Mouse (Mus musculus) intestine, embryonic 15.5 days (tissue): ENCODE measurements at regions not wholly inside any gene's neighbourhood (a gene's known extent, or its start where the extent isn't known, plus 50 kb on each side); places are given as distances from the start of the nearest gene placed in this dataset.

Experiments
- ATAC-seq: fragments of 200-750 bp; cut with Nextera tagmentation; 2 replicates; pipeline ENCODE4 v1.8.0; 2017; ENCODE audit warnings: moderate TSS enrichment, moderate library complexity
- H3K27ac ChIP-seq: fragments of 300-500 bp; sonication (generic); 2 replicates; pipeline ENCODE4 v1.5.1; 2015; ENCODE audit warnings: mild to moderate bottlenecking, inconsistent platforms
- H3K27me3 ChIP-seq: fragments of 300-500 bp; sonication (generic); replicated peaks from 2 replicates; pipeline ENCODE4 v1.6.1; 2015; ENCODE audit warnings: inconsistent platforms
- H3K36me3 ChIP-seq: fragments of 300-500 bp; sonication (generic); 2 replicates; pipeline ENCODE4 v1.6.1; 2015; ENCODE audit warnings: inconsistent platforms
- H3K4me1 ChIP-seq: fragments of 300-500 bp; sonication (generic); replicated peaks from 2 replicates; pipeline ENCODE4 v1.6.1; 2015; ENCODE audit warnings: inconsistent platforms
- H3K4me2 ChIP-seq: fragments of 300-500 bp; sonication (generic); replicated peaks from 2 replicates; pipeline ENCODE4 v1.6.1; 2015; ENCODE audit warnings: mild to moderate bottlenecking, inconsistent platforms
- H3K4me3 ChIP-seq: fragments of 300-500 bp; sonication (generic); replicated peaks from 2 replicates; pipeline ENCODE4 v1.5.1; 2015; ENCODE audit warnings: inconsistent platforms
- H3K9ac ChIP-seq: fragments of 300-500 bp; sonication (generic); 2 replicates; pipeline ENCODE4 v1.6.1; 2015; ENCODE audit warnings: inconsistent platforms
- H3K9me3 ChIP-seq: fragments of 300-500 bp; sonication (generic); 2 replicates; pipeline ENCODE4 v1.6.1; 2016; ENCODE audit warnings: inconsistent platforms
- WGBS: fragments of 180-500 bp; shearing (Covaris S2); methylation state at CpG from one replicate; pipeline ENCODE4 v1.1.7; 2015; 5-methylcytosine and 5-hydroxymethylcytosine counted together

DNA sequence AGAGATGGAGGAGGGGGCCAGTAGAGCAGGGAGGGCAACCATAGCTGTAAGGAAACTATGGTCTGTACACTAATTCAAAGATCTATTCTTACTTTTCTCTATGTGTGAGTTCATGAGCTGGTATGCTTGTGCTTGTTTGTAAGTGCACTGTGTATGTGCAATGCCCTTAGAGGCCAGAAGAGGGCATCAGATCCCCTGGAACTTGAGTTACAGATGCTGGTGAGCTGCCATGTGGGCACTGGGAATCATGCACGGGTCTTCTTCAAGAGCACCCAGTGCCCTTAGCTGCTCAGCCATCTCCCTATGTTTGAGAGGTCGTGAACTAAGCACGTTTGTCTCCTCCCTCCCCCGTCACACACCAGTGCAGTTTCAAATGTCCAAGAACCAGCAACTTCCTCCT lies 68.9 kb downstream of the Tbx3 start:
- Histone ChIP-seq H3K27ac (no peak overlapping the region), H3K27me3 (peaks cover 11% of the 10 kb centered on the region), H3K9ac (no peak overlapping the region), H3K4me3 (no peak overlapping the region), H3K4me1 (no peaks in the 10 kb centered on the region), H3K9me3 (no peaks in the 10 kb centered on the region), H3K4me2 (no peak overlapping the region), H3K36me3 (no peaks in the 10 kb centered on the region)
- WGBS: 60% methylated on average over 4 of the region's 4 CpGs
- ATAC-seq: no peak

GRCm38 (mm10) chr5:119741116-119741515 lies 70.6 kb downstream of the Tbx3 start:
- 7% methylated on average over 6 of the region's 6 CpGs for WGBS
- H3K4me2 ChIP-seq: no peak overlapping the region
- no peaks in the 10 kb centered on the region for H3K36me3 ChIP-seq
- H3K4me1 ChIP-seq: no peaks in the 10 kb centered on the region
- no peak overlapping the region for H3K27ac ChIP-seq
- no peaks in the 10 kb centered on the region for H3K9me3 ChIP-seq
- H3K4me3 ChIP-seq: no peak overlapping the region
- ATAC-seq: no peak
- H3K27me3 ChIP-seq: peaks cover 11% of the 10 kb centered on the region
- no peak overlapping the region for H3K9ac ChIP-seq

DNA sequence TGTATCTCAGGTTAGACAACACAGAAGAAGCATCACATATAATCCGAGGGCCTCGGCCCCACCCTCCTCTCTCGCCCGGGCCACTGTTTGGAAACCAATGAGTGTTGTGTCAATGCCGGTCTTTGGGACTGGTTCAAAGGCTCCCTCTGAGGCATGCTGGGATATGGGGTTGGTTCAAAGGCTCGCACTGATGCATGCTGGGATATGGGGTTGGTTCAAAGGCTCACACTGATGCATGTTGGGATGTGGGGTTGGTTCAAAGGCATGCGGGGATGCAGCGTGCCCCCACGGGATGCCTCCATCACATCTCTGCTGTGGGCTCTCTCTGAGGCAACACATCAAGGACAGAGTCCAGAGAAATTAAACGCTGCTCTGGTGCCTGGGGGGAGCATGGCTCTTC lies 73.3 kb downstream of the Tbx3 start:
- H3K9ac ChIP-seq: no peak overlapping the region
- H3K27me3 ChIP-seq: peaks cover 16% of the 10 kb centered on the region
- H3K27ac ChIP-seq: no peak overlapping the region
- no peaks in the 10 kb centered on the region for H3K36me3 ChIP-seq
- no peaks in the 10 kb centered on the region; the same call in 1 of the 2 replicates for H3K4me1 ChIP-seq
- no peaks in the 10 kb centered on the region for H3K9me3 ChIP-seq
- no peak overlapping the region for H3K4me2 ChIP-seq
- 76% methylated on average over 10 of the region's 10 CpGs for WGBS
- no peak for ATAC-seq
- no peak overlapping the region for H3K4me3 ChIP-seq

DNA sequence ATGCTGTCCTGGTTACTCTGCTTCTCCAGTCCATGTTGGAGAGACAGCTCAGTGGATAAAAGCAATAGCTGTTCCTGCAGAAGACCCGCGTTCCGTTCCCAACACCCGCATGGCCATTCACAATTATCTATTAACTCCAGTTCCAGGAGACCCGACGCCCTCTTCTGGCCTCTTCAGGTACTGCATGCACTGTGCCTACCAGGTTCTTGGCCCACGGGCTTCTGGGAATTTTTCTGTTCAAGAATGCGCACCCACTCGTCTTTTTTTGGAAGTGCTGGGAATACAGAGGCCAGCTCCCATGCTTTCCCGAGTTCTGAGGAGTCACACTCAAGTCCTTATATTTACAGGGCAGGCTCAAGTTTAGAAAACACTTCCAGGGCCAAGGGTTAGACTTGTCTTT lies 76.6 kb downstream of the Tbx3 start:
- no peaks in the 10 kb centered on the region; the same call in 1 of the 2 replicates for H3K4me1 ChIP-seq
- 66% methylated on average over 10 of the region's 10 CpGs for WGBS
- ATAC-seq: no peak

DNA sequence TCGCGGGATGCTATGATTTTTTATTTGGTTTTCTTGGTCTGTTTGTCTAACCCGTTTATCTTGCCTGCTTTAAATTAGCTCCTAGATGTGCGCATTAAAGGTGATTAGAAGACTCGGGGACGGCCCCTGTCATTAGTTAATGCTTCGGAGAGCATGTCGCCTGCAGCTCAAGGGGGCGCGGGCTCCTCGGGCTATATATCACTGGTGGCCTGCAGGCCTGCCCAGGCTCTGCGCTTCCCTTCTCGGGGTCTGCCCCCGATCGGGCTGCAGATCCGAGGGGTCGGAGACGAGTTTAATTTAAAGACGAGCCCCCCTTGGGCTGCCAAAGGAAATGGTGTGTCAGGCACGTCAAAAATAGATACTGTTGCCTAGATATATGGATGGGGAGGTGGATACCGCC lies 78.2 kb downstream of the Tbx3 start:
- H3K4me3 ChIP-seq: 0 out of 2 replicates have a peak overlapping the region, but pooled peaks have one; percentile 6
- ATAC-seq: no peak

More for the DNA sequence above, 76.6 kb downstream of the Tbx3 start:
- Histone ChIP-seq H3K9me3 (no peaks in the 10 kb centered on the region), H3K4me3 (no peak overlapping the region), H3K27ac (no peak overlapping the region), H3K27me3 (peaks cover 22% of the 10 kb centered on the region), H3K36me3 (no peaks in the 10 kb centered on the region), H3K4me2 (no peak overlapping the region), H3K9ac (no peak overlapping the region)

GRCm38 (mm10) chr5:119749153-119749552 lies 78.7 kb downstream of the Tbx3 start:
- no peak overlapping the region for H3K9ac ChIP-seq
- no peaks in the 10 kb centered on the region; the same call in 1 of the 2 replicates for H3K4me1 ChIP-seq
- no peak for ATAC-seq
- peaks cover 17% of the 10 kb centered on the region for H3K27me3 ChIP-seq
- H3K9me3 ChIP-seq: no peaks in the 10 kb centered on the region
- H3K4me3 ChIP-seq: no peak overlapping the region
- H3K27ac ChIP-seq: no peak overlapping the region
- H3K4me2 ChIP-seq: peak overlapping the region; percentile 43
- 9% methylated on average over 16 of the region's 17 CpGs for WGBS
- no peaks in the 10 kb centered on the region for H3K36me3 ChIP-seq

More for the DNA sequence above, 78.2 kb downstream of the Tbx3 start:
- H3K9ac ChIP-seq: no peak overlapping the region
- no peaks in the 10 kb centered on the region; the same call in 1 of the 2 replicates for H3K4me1 ChIP-seq
- no peaks in the 10 kb centered on the region for H3K9me3 ChIP-seq
- H3K4me2 ChIP-seq: peak overlapping the region; percentile 43
- 1% methylated on average over 21 of the region's 21 CpGs for WGBS
- no peaks in the 10 kb centered on the region for H3K36me3 ChIP-seq
- H3K27me3 ChIP-seq: peaks cover 19% of the 10 kb centered on the region
- H3K27ac ChIP-seq: no peak overlapping the region

DNA sequence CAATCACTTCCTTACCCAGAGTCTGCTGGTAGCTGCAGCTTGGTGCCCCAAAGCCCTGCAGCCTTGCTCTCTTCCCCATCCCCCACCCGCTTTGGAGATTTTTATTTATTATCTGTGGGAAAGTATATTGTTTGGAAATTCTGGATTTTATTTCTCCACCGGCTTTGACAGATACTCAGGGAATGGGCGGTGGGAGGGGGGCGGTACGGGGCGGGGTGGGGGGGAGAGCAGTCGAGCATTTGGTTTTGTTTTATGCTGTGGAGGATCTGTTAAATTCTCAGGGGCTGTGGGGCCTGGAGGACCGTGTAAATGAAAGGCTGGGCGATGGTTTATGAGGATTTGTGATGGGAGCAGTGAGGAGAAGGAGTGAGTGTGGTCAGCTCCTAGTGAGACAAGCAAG lies 76.7 kb upstream of the Tbx5 start:
- Histone ChIP-seq H3K4me3 (no peak overlapping the region), H3K9ac (no peak overlapping the region), H3K27me3 (no peaks in the 10 kb centered on the region), H3K4me2 (no peak overlapping the region), H3K27ac (no peak overlapping the region), H3K4me1 (no peaks in the 10 kb centered on the region), H3K9me3 (no peaks in the 10 kb centered on the region), H3K36me3 (no peaks in the 10 kb centered on the region)
- 44% methylated on average over 9 of the region's 9 CpGs for WGBS
- ATAC-seq: no peak

DNA sequence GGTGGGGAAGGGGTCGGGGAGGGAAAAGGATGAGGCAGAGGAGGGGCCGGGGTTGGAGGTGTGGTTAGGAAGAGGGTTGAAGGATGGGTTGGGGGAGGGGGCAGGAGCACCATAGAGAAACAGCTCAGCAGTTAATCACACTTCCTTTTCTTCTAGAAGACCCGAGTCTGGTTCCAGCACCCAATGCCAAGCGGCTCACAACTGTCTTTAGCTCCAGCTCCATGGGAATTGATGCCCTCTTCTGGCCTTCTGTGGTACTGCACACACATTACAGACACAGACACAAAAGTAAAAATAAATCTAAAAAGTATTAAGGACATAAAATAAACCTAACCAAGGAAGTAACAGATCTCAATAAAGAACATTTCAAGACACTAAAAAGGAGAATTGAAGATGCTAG lies 73.6 kb upstream of the Tbx5 start:
- Histone ChIP-seq H3K36me3 (no peaks in the 10 kb centered on the region), H3K9ac (no peak overlapping the region), H3K4me1 (no peaks in the 10 kb centered on the region), H3K4me3 (no peak overlapping the region), H3K27ac (no peak overlapping the region), H3K9me3 (no peaks in the 10 kb centered on the region), H3K4me2 (no peak overlapping the region), H3K27me3 (no peaks in the 10 kb centered on the region)
- ATAC-seq: no peak
- 78% methylated on average over 4 of the region's 4 CpGs for WGBS

DNA sequence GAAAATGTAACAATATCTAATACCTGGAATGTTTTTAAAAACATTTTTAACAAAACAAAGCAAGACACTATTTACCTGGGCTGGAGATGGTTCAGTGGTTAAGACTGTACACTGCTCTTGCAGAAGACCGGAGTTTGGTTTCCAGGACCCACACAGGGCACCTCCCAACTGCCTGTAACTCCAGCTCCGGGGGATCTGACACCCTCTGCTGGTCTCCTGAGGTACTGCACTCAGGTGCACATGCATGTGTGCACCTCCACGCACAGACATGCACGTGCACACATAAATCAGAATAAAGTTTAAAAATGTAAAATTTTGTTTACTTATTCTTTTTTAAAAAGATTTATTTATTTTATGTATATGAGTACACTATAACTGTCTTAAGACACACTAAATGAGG lies 70.4 kb upstream of the Tbx5 start:
- Histone ChIP-seq H3K9me3 (no peaks in the 10 kb centered on the region), H3K4me1 (0 out of 2 replicates have a peak, but pooled peaks cover 5% of the 10 kb centered on the region), H3K4me2 (no peak overlapping the region), H3K9ac (no peak overlapping the region), H3K27ac (no peak overlapping the region), H3K27me3 (no peaks in the 10 kb centered on the region; the same call in 1 of the 2 replicates), H3K36me3 (no peaks in the 10 kb centered on the region), H3K4me3 (no peak overlapping the region)
- 81% methylated on average over 4 of the region's 4 CpGs for WGBS
- ATAC-seq: no peak

GRCm38 (mm10) chr5:119763337-119763736 lies 69.1 kb upstream of the Tbx5 start:
- Histone ChIP-seq H3K36me3 (no peaks in the 10 kb centered on the region), H3K4me3 (no peak overlapping the region), H3K27ac (no peak overlapping the region), H3K27me3 (no peaks in the 10 kb centered on the region; the same call in 1 of the 2 replicates), H3K9ac (no peak overlapping the region), H3K4me1 (0 out of 2 replicates have a peak, but pooled peaks cover 5% of the 10 kb centered on the region), H3K4me2 (no peak overlapping the region), H3K9me3 (no peaks in the 10 kb centered on the region)
- 58% methylated on average over 7 of the region's 7 CpGs for WGBS
- no peak for ATAC-seq

- Histone ChIP-seq H3K4me2 (no peak overlapping the region), H3K9ac (no peak overlapping the region), H3K36me3 (no peaks in the 10 kb centered on the region), H3K4me3 (no peak overlapping the region), H3K4me1 (0 out of 2 replicates have a peak, but pooled peaks cover 5% of the 10 kb centered on the region), H3K9me3 (no peaks in the 10 kb centered on the region), H3K27ac (no peak overlapping the region), H3K27me3 (no peaks in the 10 kb centered on the region; the same call in 1 of the 2 replicates)
- no peak for ATAC-seq
- 12% methylated on average over 13 of the region's 13 CpGs for WGBS
Observed at GRCm38 (mm10) chr5:119766372-119766771, 66.1 kb upstream of the Tbx5 start.

DNA sequence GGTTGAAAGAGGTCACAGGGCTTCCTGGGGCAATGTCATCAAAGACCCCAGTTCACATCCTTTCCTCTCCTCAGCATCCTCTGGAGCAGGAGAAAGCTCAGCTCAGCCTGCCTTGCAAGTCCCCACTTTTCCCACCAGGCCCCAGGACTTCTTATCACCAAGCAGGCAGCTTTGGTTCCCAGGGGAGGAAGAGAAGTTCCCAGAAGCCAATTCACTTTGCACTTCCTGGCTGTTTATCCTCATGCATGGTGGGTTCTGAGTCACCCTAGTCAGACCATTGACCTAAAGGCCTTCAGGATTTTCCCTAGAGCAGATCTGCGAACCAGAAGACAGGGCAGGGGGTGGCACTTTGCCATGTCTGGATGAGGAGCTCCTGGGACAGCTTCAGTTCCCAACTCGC lies 61.5 kb upstream of the Tbx5 start:
- 0 out of 2 replicates have a peak, but pooled peaks cover 5% of the 10 kb centered on the region for H3K4me1 ChIP-seq

GRCm38 (mm10) chr5:119776106-119776887 lies 56.2 kb upstream of the Tbx5 start:
- H3K4me2 ChIP-seq: no peak overlapping the region
- H3K4me3 ChIP-seq: no peak overlapping the region
- no peak overlapping the region for H3K9ac ChIP-seq
- ATAC-seq: no peak
- peaks cover 7% of the 10 kb centered on the region; the same call in 1 of the 2 replicates for H3K27me3 ChIP-seq
- no peaks in the 10 kb centered on the region for H3K9me3 ChIP-seq
- no peaks in the 10 kb centered on the region for H3K36me3 ChIP-seq
- no peak overlapping the region for H3K27ac ChIP-seq
- 65% methylated on average over 9 of the region's 9 CpGs for WGBS
- H3K4me1 ChIP-seq: no peaks in the 10 kb centered on the region

More for the DNA sequence above, 61.5 kb upstream of the Tbx5 start:
- H3K27ac ChIP-seq: no peak overlapping the region
- H3K27me3 ChIP-seq: no peaks in the 10 kb centered on the region; the same call in 1 of the 2 replicates
- no peaks in the 10 kb centered on the region for H3K9me3 ChIP-seq
- H3K9ac ChIP-seq: no peak overlapping the region
- H3K4me3 ChIP-seq: no peak overlapping the region
- WGBS: 67% methylated on average over 2 of the region's 2 CpGs
- H3K4me2 ChIP-seq: no peak overlapping the region
- ATAC-seq: no peak
- no peaks in the 10 kb centered on the region for H3K36me3 ChIP-seq
